Mouse (Mus musculus) kidney, embryonic 15.5 days (tissue): ENCODE data around the gene Rnf187. TPM values are rescaled to one million over a fixed set of nuclear protein-coding genes. Genes with fewer than 3 reads are reported as not detected.

Experiments used
- ATAC-seq: fragments of 200-750 bp; cut with Nextera tagmentation; replicated peaks from 2 replicates; pipeline ENCODE4 v1.8.0; 2017; ENCODE audit warnings: moderate TSS enrichment; ENCODE audit not compliant: low FRiP score
- H3K27ac ChIP-seq: fragments of 300-500 bp; sonication (generic); 2 replicates; pipeline ENCODE4 v1.5.1; 2015; ENCODE audit warnings: mild to moderate bottlenecking, inconsistent platforms
- H3K27me3 ChIP-seq: fragments of 300-500 bp; sonication (generic); 2 replicates; pipeline ENCODE4 v1.6.1; 2015; ENCODE audit warnings: inconsistent platforms
- H3K36me3 ChIP-seq: fragments of 300-500 bp; sonication (generic); 2 replicates; pipeline ENCODE4 v1.6.1; 2015; ENCODE audit warnings: inconsistent platforms
- H3K4me1 ChIP-seq: fragments of 300-500 bp; sonication (generic); 2 replicates; pipeline ENCODE4 v1.6.1; 2015; ENCODE audit warnings: inconsistent platforms
- H3K4me2 ChIP-seq: fragments of 300-500 bp; sonication (generic); 2 replicates; pipeline ENCODE4 v1.6.1; 2015; ENCODE audit warnings: moderate library complexity, mild to moderate bottlenecking, inconsistent platforms
- H3K4me3 ChIP-seq: fragments of 300-500 bp; sonication (generic); replicated peaks from 2 replicates; pipeline ENCODE4 v1.5.1; 2015; ENCODE audit warnings: mild to moderate bottlenecking, inconsistent platforms
- H3K9ac ChIP-seq: fragments of 300-500 bp; sonication (generic); 2 replicates; pipeline ENCODE4 v1.6.1; 2015; ENCODE audit warnings: mild to moderate bottlenecking, inconsistent platforms
- H3K9me3 ChIP-seq: fragments of 300-500 bp; sonication (generic); replicated peaks from 2 replicates; pipeline ENCODE4 v1.6.1; 2016; ENCODE audit warnings: inconsistent platforms
- WGBS: fragments of 180-500 bp; shearing (Covaris S2); methylation state at CpG from one replicate; pipeline ENCODE4 v1.1.7; 2015; ENCODE audit warnings: mixed read lengths; 5-methylcytosine and 5-hydroxymethylcytosine counted together
- polyA plus RNA-seq: library from polyadenylated mRNA; unstranded; fragments of >200 nt; fragmentation: Nextera tagmentation; extraction: Ambion mirVana; gene quantifications from 2 replicates; pipeline ENCODE4 v1.2.1, GENCODE M21; 2015

Rnf187 gene
- polyA plus RNA-seq: 243 and 247 TPM in 2 replicates

GRCm38 (mm10) chr11:58938322-58939087 lies at the start of gene Rnf187:
Gene Rnf187, minus strand, starts transcription at chr11:58938916.
- H3K9ac ChIP-seq: peak within 1 kb of the TSS; percentile 99
- under 1% methylated on average over 92 of the region's 95 CpGs for WGBS
- H3K36me3 ChIP-seq: peaks cover 34% of the 10 kb centered on the region
- H3K27me3 ChIP-seq: no peaks in the 10 kb centered on the region
- H3K27ac ChIP-seq: peak within 1 kb of the TSS; percentile 96
- peak within 1 kb of the TSS; percentile 91 for H3K4me2 ChIP-seq
- ATAC-seq: peak; percentile 96
- peaks cover 25% of the 10 kb centered on the region for H3K4me1 ChIP-seq
- no peaks in the 10 kb centered on the region for H3K9me3 ChIP-seq
- peak within 1 kb of the TSS; percentile 98 for H3K4me3 ChIP-seq

- H3K4me1 ChIP-seq: peaks cover 17% of the 10 kb centered on the region
- no peak overlapping the region for H3K4me2 ChIP-seq
- H3K9me3 ChIP-seq: no peaks in the 10 kb centered on the region
- 88% methylated on average over 3 of the region's 3 CpGs for WGBS
- H3K9ac ChIP-seq: no peak overlapping the region
- ATAC-seq: no peak
- no peak overlapping the region for H3K4me3 ChIP-seq
- H3K27ac ChIP-seq: no peak overlapping the region
- H3K36me3 ChIP-seq: peaks cover 83% of the 10 kb centered on the region
- no peaks in the 10 kb centered on the region for H3K27me3 ChIP-seq
These were observed 46.7 kb upstream of the Rnf187 start for GRCm38 (mm10) chr11:58985299-58985917.

- ATAC-seq: no peak
- no peak overlapping the region for H3K27ac ChIP-seq
- H3K27me3 ChIP-seq: no peaks in the 10 kb centered on the region
- H3K9ac ChIP-seq: no peak overlapping the region
- no peak overlapping the region for H3K4me2 ChIP-seq
- peaks cover 75% of the 10 kb centered on the region for H3K36me3 ChIP-seq
- H3K4me3 ChIP-seq: no peak overlapping the region
- peaks cover 25% of the 10 kb centered on the region for H3K4me1 ChIP-seq
- 96% methylated on average over 7 of the region's 7 CpGs for WGBS
- H3K9me3 ChIP-seq: no peaks in the 10 kb centered on the region
These were observed 45.9 kb upstream of the Rnf187 start for GRCm38 (mm10) chr11:58984657-58985056.

GRCm38 (mm10) chr11:58983691-58984341 lies 45.1 kb upstream of the Rnf187 start:
- Histone ChIP-seq H3K4me1 (peaks cover 33% of the 10 kb centered on the region), H3K9me3 (no peaks in the 10 kb centered on the region), H3K36me3 (peaks cover 67% of the 10 kb centered on the region), H3K9ac (no peak overlapping the region), H3K27ac (no peak overlapping the region), H3K4me2 (no peak overlapping the region), H3K27me3 (no peaks in the 10 kb centered on the region), H3K4me3 (no peak overlapping the region)
- ATAC-seq: no peak
- WGBS: 92% methylated on average over 6 of the region's 6 CpGs

- H3K9me3 ChIP-seq: no peaks in the 10 kb centered on the region
- 87% methylated on average over 18 of the region's 18 CpGs for WGBS
- ATAC-seq: no peak
- H3K36me3 ChIP-seq: peaks cover 55% of the 10 kb centered on the region
- no peak overlapping the region for H3K27ac ChIP-seq
- no peak overlapping the region for H3K4me3 ChIP-seq
- H3K27me3 ChIP-seq: no peaks in the 10 kb centered on the region
- no peak overlapping the region for H3K4me2 ChIP-seq
- H3K9ac ChIP-seq: no peak overlapping the region
- peaks cover 37% of the 10 kb centered on the region for H3K4me1 ChIP-seq
These were observed 43.9 kb upstream of the Rnf187 start for GRCm38 (mm10) chr11:58982471-58983097.

GRCm38 (mm10) chr11:58981541-58982447 lies 43.1 kb upstream of the Rnf187 start:
- Histone ChIP-seq H3K36me3 (peaks cover 47% of the 10 kb centered on the region), H3K4me3 (no peak overlapping the region), H3K4me1 (peaks cover 41% of the 10 kb centered on the region), H3K27me3 (no peaks in the 10 kb centered on the region), H3K27ac (no peak overlapping the region), H3K9me3 (no peaks in the 10 kb centered on the region), H3K9ac (no peak overlapping the region), H3K4me2 (no peak overlapping the region)
- 53% methylated on average over 14 of the region's 14 CpGs for WGBS
- ATAC-seq: no peak

- Histone ChIP-seq H3K9me3 (no peaks in the 10 kb centered on the region), H3K4me1 (peaks cover 49% of the 10 kb centered on the region), H3K27ac (no peak overlapping the region), H3K27me3 (no peaks in the 10 kb centered on the region), H3K36me3 (peaks cover 34% of the 10 kb centered on the region), H3K4me2 (peak overlapping the region; percentile 85; the same call in 1 of the 2 replicates), H3K9ac (no peak overlapping the region), H3K4me3 (no peak overlapping the region; the same call in 1 of the 2 replicates)
- WGBS: 64% methylated on average over 5 of the region's 5 CpGs
- ATAC-seq: no peak
These were observed 41.8 kb upstream of the Rnf187 start for GRCm38 (mm10) chr11:58980381-58980990.

DNA sequence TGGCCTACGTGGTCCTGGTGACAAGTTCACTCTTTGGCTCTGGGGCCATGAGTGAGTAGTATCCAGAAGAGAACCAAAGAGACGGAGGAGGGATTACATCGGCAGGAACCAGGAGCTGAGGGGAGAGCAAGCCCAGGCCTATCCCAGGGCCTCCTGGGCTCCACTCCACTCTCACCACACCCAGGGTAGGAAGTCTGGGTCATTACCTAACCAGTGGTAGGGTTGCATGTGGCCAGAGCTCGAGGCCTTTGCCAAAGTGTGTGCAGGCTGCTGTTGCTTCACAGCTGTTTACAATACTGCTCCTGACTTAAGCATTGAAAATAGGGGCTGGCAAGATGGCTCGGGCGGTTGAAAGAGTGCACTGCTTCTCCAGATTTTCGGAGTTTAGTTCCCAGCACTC lies 40.9 kb upstream of the Rnf187 start:
- Histone ChIP-seq H3K4me3 (peak overlapping the region; percentile 98), H3K27ac (no peak overlapping the region), H3K9me3 (no peaks in the 10 kb centered on the region), H3K36me3 (peaks cover 28% of the 10 kb centered on the region), H3K4me2 (peak overlapping the region; percentile 85), H3K4me1 (peaks cover 50% of the 10 kb centered on the region), H3K27me3 (no peaks in the 10 kb centered on the region), H3K9ac (peak overlapping the region; percentile 90; the same call in 1 of the 2 replicates)
- no peak for ATAC-seq
- 78% methylated on average over 7 of the region's 7 CpGs for WGBS

GRCm38 (mm10) chr11:58979183-58979582 lies 40.5 kb upstream of the Rnf187 start:
- WGBS: 75% methylated on average over 3 of the region's 3 CpGs
- Histone ChIP-seq H3K4me2 (peak overlapping the region; percentile 85), H3K4me1 (peaks cover 50% of the 10 kb centered on the region), H3K4me3 (peak overlapping the region; percentile 98), H3K36me3 (peaks cover 26% of the 10 kb centered on the region), H3K27me3 (no peaks in the 10 kb centered on the region), H3K9me3 (no peaks in the 10 kb centered on the region), H3K27ac (no peak overlapping the region), H3K9ac (peak overlapping the region; percentile 90; the same call in 1 of the 2 replicates)
- ATAC-seq: no peak

DNA sequence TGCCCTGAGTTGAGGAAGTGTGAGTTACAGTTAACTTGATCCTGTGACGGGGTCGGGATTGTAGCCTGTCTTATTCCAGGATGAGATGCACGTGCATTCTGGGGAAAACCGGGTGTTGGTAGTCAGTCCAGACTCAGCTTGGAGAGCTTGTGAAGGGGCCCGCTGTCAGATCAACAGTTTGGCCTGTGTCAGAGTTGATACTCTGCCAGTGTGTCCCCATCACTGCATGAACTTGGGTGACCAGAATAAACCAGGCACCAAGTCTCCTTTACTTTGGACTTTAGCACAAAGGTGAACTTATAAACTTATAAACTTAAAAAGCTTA lies 40.0 kb upstream of the Rnf187 start:
- ATAC-seq: no peak
- Histone ChIP-seq H3K9me3 (no peaks in the 10 kb centered on the region), H3K27me3 (no peaks in the 10 kb centered on the region), H3K4me2 (peak overlapping the region; percentile 85), H3K4me1 (peaks cover 50% of the 10 kb centered on the region), H3K27ac (peak overlapping the region; percentile 92; the same call in 1 of the 2 replicates), H3K4me3 (peak overlapping the region; percentile 98), H3K36me3 (peaks cover 21% of the 10 kb centered on the region), H3K9ac (peak overlapping the region; percentile 90)
- WGBS: 4% methylated on average over 5 of the region's 5 CpGs
